12 mouse cellular contexts compared by ENCODE assay signal in genomic region chr4:117850871-117851270, GRCm38 (mm10). TPM values are rescaled to one million over a fixed set of nuclear protein-coding genes. Genes with fewer than 3 reads are reported as not detected.
DNase-seq lines count a peak whose midpoint lies in the region; ATAC-seq lines count a peak whose summit lies in the region.
"Had no signal": no experiment of that assay in that cellular context is flagged by ENCODE, and none has a peak within 500 bp of the region (broad histone marks: within the 10 kb centered on the region; RNA-seq: fewer than 3 reads in every experiment).

No protein-coding gene starts in this region.

- no peaks in the 10 kb centered on the region for H3K9me3 ChIP-seq in hindbrain, embryonic 10.5 days
- no peaks in the 10 kb centered on the region for H3K9me3 ChIP-seq in hindbrain, embryonic 12.5 days (replicated peaks)
- no peaks in the 10 kb centered on the region for H3K9me3 ChIP-seq in midbrain, embryonic 10.5 days (replicated peaks)
- no peaks in the 10 kb centered on the region for H3K9me3 ChIP-seq in midbrain, embryonic 14.5 days (ENCODE audit: control insufficient read depth, low read length)
- no peaks in the 10 kb centered on the region for H3K9me3 ChIP-seq in neural tube, embryonic 15.5 days (replicated peaks)
- H3K9me3 ChIP-seq: megakaryocyte, embryonic 14.5 days had no signal

- no peak overlapping the region for H3K4me3 ChIP-seq in hindbrain, embryonic 10.5 days
- H3K4me3 ChIP-seq in hindbrain, embryonic 12.5 days: no peak overlapping the region
- no peak overlapping the region for H3K4me3 ChIP-seq in midbrain, embryonic 10.5 days
- H3K4me3 ChIP-seq in midbrain, embryonic 14.5 days (replicated peaks; ENCODE audit: low read depth, low read length): no peak overlapping the region
- H3K4me3 ChIP-seq in neural tube, embryonic 15.5 days (replicated peaks): no peak overlapping the region
- H3K4me3 ChIP-seq: megakaryocyte, embryonic 14.5 days had no signal

- no peak for ATAC-seq in hindbrain, embryonic 12.5 days (ENCODE audit: low FRiP score)
- no peak for ATAC-seq in midbrain, embryonic 14.5 days (ENCODE audit: low FRiP score, low TSS enrichment)
- no peak for ATAC-seq in neural tube, embryonic 15.5 days (ENCODE audit: low FRiP score)

- H3K36me3 ChIP-seq in hindbrain, embryonic 10.5 days: no peaks in the 10 kb centered on the region
- no peaks in the 10 kb centered on the region for H3K36me3 ChIP-seq in hindbrain, embryonic 12.5 days
- no peaks in the 10 kb centered on the region for H3K36me3 ChIP-seq in midbrain, embryonic 10.5 days
- no peaks in the 10 kb centered on the region for H3K36me3 ChIP-seq in midbrain, embryonic 14.5 days (ENCODE audit: control insufficient read depth, insufficient read depth, low read length)
- peaks cover 3% of the 10 kb centered on the region for H3K36me3 ChIP-seq in neural tube, embryonic 15.5 days

- WGBS in hindbrain, embryonic 10.5 days: 80% methylated on average over 7 of the region's 7 CpGs
- WGBS in hindbrain, embryonic 12.5 days: 76% methylated on average over 7 of the region's 7 CpGs
- WGBS in midbrain, embryonic 10.5 days: 86% methylated on average over 7 of the region's 7 CpGs
- WGBS in midbrain, embryonic 14.5 days: 76% methylated on average over 7 of the region's 7 CpGs
- 81% methylated on average over 7 of the region's 7 CpGs for WGBS in neural tube, embryonic 15.5 days

- H3K27me3 ChIP-seq in hindbrain, embryonic 10.5 days (ENCODE audit: insufficient read depth, poor library complexity, severe bottlenecking): no peaks in the 10 kb centered on the region
- no peaks in the 10 kb centered on the region for H3K27me3 ChIP-seq in hindbrain, embryonic 12.5 days
- no peaks in the 10 kb centered on the region for H3K27me3 ChIP-seq in midbrain, embryonic 10.5 days (ENCODE audit: low read depth, poor library complexity, severe bottlenecking)
- H3K27me3 ChIP-seq in midbrain, embryonic 14.5 days (ENCODE audit: control insufficient read depth, insufficient read depth, low read length): no peaks in the 10 kb centered on the region
- H3K27me3 ChIP-seq in neural tube, embryonic 15.5 days (replicated peaks): no peaks in the 10 kb centered on the region

- H3K4me2 ChIP-seq in hindbrain, embryonic 12.5 days (replicated peaks): no peak overlapping the region
- H3K4me2 ChIP-seq in midbrain, embryonic 14.5 days (ENCODE audit: low read length): no peak overlapping the region
- H3K4me2 ChIP-seq in neural tube, embryonic 15.5 days: peak overlapping the region; percentile 2; the same call in 1 of the 2 replicates

- H3K4me1 ChIP-seq in hindbrain, embryonic 10.5 days (replicated peaks): peaks cover 50% of the 10 kb centered on the region
- H3K4me1 ChIP-seq in hindbrain, embryonic 12.5 days: peaks cover 36% of the 10 kb centered on the region
- peaks cover 35% of the 10 kb centered on the region for H3K4me1 ChIP-seq in midbrain, embryonic 10.5 days
- peaks cover 16% of the 10 kb centered on the region; the same call in 1 of the 2 replicates for H3K4me1 ChIP-seq in midbrain, embryonic 14.5 days (ENCODE audit: control insufficient read depth, insufficient read depth, low read length)
- peaks cover 32% of the 10 kb centered on the region for H3K4me1 ChIP-seq in neural tube, embryonic 15.5 days

- peak; percentile 41 for DNase-seq in adrenal gland, adult 2 months
- DNase-seq in adrenal gland, adult (ENCODE audit: inconsistent age in 2 of 2, low spot score in 1 of 2): no peak
- DNase-seq in hindbrain, embryonic 10.5 days (ENCODE audit: low spot score): no peak
- no peak for DNase-seq in midbrain, embryonic 10.5 days (ENCODE audit: low spot score)
- DNase-seq in midbrain, embryonic 14.5 days: no peak
- no peak for DNase-seq in urinary bladder, postnatal 10 days (ENCODE audit: low spot score)
- DNase-seq: layer of hippocampus, adult 9-11 months; lung, adult 2 months; thymus, adult 18-20 months had no signal

- H3K9ac ChIP-seq in hindbrain, embryonic 12.5 days: no peak overlapping the region
- H3K9ac ChIP-seq in midbrain, embryonic 14.5 days (replicated peaks; ENCODE audit: low read length): no peak overlapping the region
- no peak overlapping the region for H3K9ac ChIP-seq in neural tube, embryonic 15.5 days (replicated peaks)

- H3K27ac ChIP-seq in hindbrain, embryonic 10.5 days: peak overlapping the region; percentile 40; the same call in 1 of the 2 replicates
- no peak overlapping the region for H3K27ac ChIP-seq in hindbrain, embryonic 12.5 days
- peak overlapping the region; percentile 67; the same call in 1 of the 2 replicates for H3K27ac ChIP-seq in midbrain, embryonic 10.5 days (replicated peaks)
- no peak overlapping the region for H3K27ac ChIP-seq in midbrain, embryonic 14.5 days (replicated peaks; ENCODE audit: low read depth, low read length)
- no peak overlapping the region for H3K27ac ChIP-seq in neural tube, embryonic 15.5 days (replicated peaks)

RNA-seq across cellular contexts. Expression of gene Slc6a9, which starts 16.6 kb away (rescaled TPM):
- 10 to 100 TPM in 1 of 2 experiments, 1 to 10 TPM in 1; 9.0 to 14.5 TPM for total RNA-seq in adrenal gland, adult 2 months (2021)
- 29.7 and 39.7 TPM in 2 replicates for polyA plus RNA-seq in adrenal gland, adult 2 months (2012; rRNA removed)
- 7.2 and 7.3 TPM in 2 replicates for polyA plus RNA-seq in hindbrain, embryonic 10.5 days (2016; fragmentation: Nextera tagmentation; extraction: Ambion mirVana)
- polyA plus RNA-seq in hindbrain, embryonic 12.5 days (2016; fragmentation: Nextera tagmentation; extraction: Ambion mirVana): 14.1 and 19.7 TPM in 2 replicates
- 6.7 and 8.6 TPM in 2 replicates for polyA plus RNA-seq in midbrain, embryonic 10.5 days (2016; fragmentation: Nextera tagmentation; extraction: Ambion mirVana)
- polyA plus RNA-seq in midbrain, embryonic 14.5 days (2014; fragmentation: Nextera tagmentation; extraction: Ambion mirVana): 18.4 and 26.4 TPM in 2 replicates
- polyA plus RNA-seq in neural tube, embryonic 15.5 days (2015; fragmentation: Nextera tagmentation; extraction: Ambion mirVana): 51.5 and 52.5 TPM in 2 replicates

RNA-seq across cellular contexts. Expression of gene Ccdc24, which starts 21.5 kb away (rescaled TPM):
- 1 to 10 TPM in 1 of 2 experiments, under 1 TPM in 1; 0.52 to 1.1 TPM for total RNA-seq in adrenal gland, adult 2 months (2021)
- 2.4 and 2.5 TPM in 2 replicates for polyA plus RNA-seq in adrenal gland, adult 2 months (2012; rRNA removed)
- polyA plus RNA-seq in hindbrain, embryonic 10.5 days (2016; fragmentation: Nextera tagmentation; extraction: Ambion mirVana): 2.0 and 2.4 TPM in 2 replicates
- polyA plus RNA-seq in hindbrain, embryonic 12.5 days (2016; fragmentation: Nextera tagmentation; extraction: Ambion mirVana): 2.9 TPM in 2 replicates
- 1.1 and 2.2 TPM in 2 replicates for polyA plus RNA-seq in midbrain, embryonic 10.5 days (2016; fragmentation: Nextera tagmentation; extraction: Ambion mirVana)
- 3.0 TPM in 2 replicates for polyA plus RNA-seq in midbrain, embryonic 14.5 days (2014; fragmentation: Nextera tagmentation; extraction: Ambion mirVana)
- 1.4 and 1.6 TPM in 2 replicates for polyA plus RNA-seq in neural tube, embryonic 15.5 days (2015; fragmentation: Nextera tagmentation; extraction: Ambion mirVana)

RNA-seq across cellular contexts. Expression of gene B4galt2, which starts 32.4 kb away (rescaled TPM):
- 10 to 100 TPM in 1 of 2 experiments, 1 to 10 TPM in 1; 8.7 to 12.1 TPM for total RNA-seq in adrenal gland, adult 2 months (2021)
- polyA plus RNA-seq in adrenal gland, adult 2 months (2012; rRNA removed): 63.8 and 65.8 TPM in 2 replicates
- polyA plus RNA-seq in hindbrain, embryonic 10.5 days (2016; fragmentation: Nextera tagmentation; extraction: Ambion mirVana): 22.7 and 31.7 TPM in 2 replicates
- polyA plus RNA-seq in hindbrain, embryonic 12.5 days (2016; fragmentation: Nextera tagmentation; extraction: Ambion mirVana): 43.9 and 44.3 TPM in 2 replicates
- polyA plus RNA-seq in midbrain, embryonic 10.5 days (2016; fragmentation: Nextera tagmentation; extraction: Ambion mirVana): 24.8 and 27.9 TPM in 2 replicates
- polyA plus RNA-seq in midbrain, embryonic 14.5 days (2014; fragmentation: Nextera tagmentation; extraction: Ambion mirVana): 78.1 and 94.2 TPM in 2 replicates
- polyA plus RNA-seq in neural tube, embryonic 15.5 days (2015; fragmentation: Nextera tagmentation; extraction: Ambion mirVana): 49.6 and 58.6 TPM in 2 replicates

RNA-seq across cellular contexts. Expression of gene Atp6v0b, which starts 36.3 kb away (rescaled TPM):
- 100 to 1,000 TPM; 208 to 226 TPM for total RNA-seq in adrenal gland, adult 2 months (2021)
- polyA plus RNA-seq in adrenal gland, adult 2 months (2012; rRNA removed): 597 and 627 TPM in 2 replicates
- polyA plus RNA-seq in hindbrain, embryonic 10.5 days (2016; fragmentation: Nextera tagmentation; extraction: Ambion mirVana): 208 and 263 TPM in 2 replicates
- 267 and 289 TPM in 2 replicates for polyA plus RNA-seq in hindbrain, embryonic 12.5 days (2016; fragmentation: Nextera tagmentation; extraction: Ambion mirVana)
- polyA plus RNA-seq in midbrain, embryonic 10.5 days (2016; fragmentation: Nextera tagmentation; extraction: Ambion mirVana): 193 and 213 TPM in 2 replicates
- 528 and 640 TPM in 2 replicates for polyA plus RNA-seq in midbrain, embryonic 14.5 days (2014; fragmentation: Nextera tagmentation; extraction: Ambion mirVana)
- 544 and 626 TPM in 2 replicates for polyA plus RNA-seq in neural tube, embryonic 15.5 days (2015; fragmentation: Nextera tagmentation; extraction: Ambion mirVana)

RNA-seq across cellular contexts. Expression of gene Dph2, which starts 41.0 kb away (rescaled TPM):
- total RNA-seq in adrenal gland, adult 2 months (2021): 1 to 10 TPM; 9.5 to 9.7 TPM
- 16.5 and 18.9 TPM in 2 replicates for polyA plus RNA-seq in adrenal gland, adult 2 months (2012; rRNA removed)
- 27.1 and 27.5 TPM in 2 replicates for polyA plus RNA-seq in hindbrain, embryonic 10.5 days (2016; fragmentation: Nextera tagmentation; extraction: Ambion mirVana)
- polyA plus RNA-seq in hindbrain, embryonic 12.5 days (2016; fragmentation: Nextera tagmentation; extraction: Ambion mirVana): 20.5 and 22.4 TPM in 2 replicates
- polyA plus RNA-seq in midbrain, embryonic 10.5 days (2016; fragmentation: Nextera tagmentation; extraction: Ambion mirVana): 27.9 and 30.9 TPM in 2 replicates
- polyA plus RNA-seq in midbrain, embryonic 14.5 days (2014; fragmentation: Nextera tagmentation; extraction: Ambion mirVana): 20.6 and 26.1 TPM in 2 replicates
- 21.3 and 21.8 TPM in 2 replicates for polyA plus RNA-seq in neural tube, embryonic 15.5 days (2015; fragmentation: Nextera tagmentation; extraction: Ambion mirVana)

Comparison
In these comparisons a context has a peak if more than half of its experiments do, and no peak if none do; other contexts are left out.
1. H3K27ac ChIP-seq: peak in hindbrain, embryonic 10.5 days (single experiment) and midbrain, embryonic 10.5 days (single experiment); none in hindbrain, embryonic 12.5 days (single experiment), midbrain, embryonic 14.5 days (single experiment) and neural tube, embryonic 15.5 days (single experiment).